Mouse (Mus musculus): ENCODE measurements around the gene Gm5105.

Gm5105 gene

DNA sequence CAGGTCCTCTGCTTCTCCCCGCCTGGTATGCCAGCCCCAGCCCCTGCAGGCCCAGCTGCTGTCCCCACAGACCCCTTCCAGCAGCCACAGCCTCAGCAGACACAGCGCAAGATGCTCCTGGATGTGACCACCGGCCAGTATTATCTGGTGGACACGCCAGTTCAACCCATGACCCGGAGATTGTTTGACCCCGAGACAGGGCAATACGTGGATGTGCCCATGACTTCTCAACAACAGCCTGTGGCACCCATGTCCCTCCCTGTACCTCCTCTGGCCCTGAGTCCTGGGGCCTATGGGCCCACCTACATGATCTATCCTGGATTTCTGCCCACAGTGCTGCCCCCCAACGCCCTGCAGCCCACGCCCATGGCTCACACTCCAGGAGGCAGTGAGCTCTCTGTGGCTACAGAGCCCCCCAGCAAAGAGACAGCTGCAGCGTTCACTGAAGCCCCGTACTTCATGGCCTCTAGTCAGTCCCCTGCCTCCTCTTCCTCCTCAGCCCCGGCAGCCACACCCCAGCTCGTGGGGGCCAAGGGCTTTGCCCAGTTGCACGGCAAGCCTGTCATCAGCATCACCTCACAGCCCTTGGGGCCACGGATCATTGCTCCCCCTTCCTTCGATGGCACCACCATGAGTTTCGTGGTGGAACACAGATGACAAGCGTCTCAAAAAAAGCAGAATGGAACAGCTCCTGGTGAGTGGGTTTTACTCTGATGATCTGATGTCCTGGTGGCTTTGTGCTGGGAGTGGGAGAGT, 2.7 kb upstream of the Gm5105 start:
- DNase-seq (ENCODE audit: extremely low read depth, low read depth, low spot score): no peak

DNA sequence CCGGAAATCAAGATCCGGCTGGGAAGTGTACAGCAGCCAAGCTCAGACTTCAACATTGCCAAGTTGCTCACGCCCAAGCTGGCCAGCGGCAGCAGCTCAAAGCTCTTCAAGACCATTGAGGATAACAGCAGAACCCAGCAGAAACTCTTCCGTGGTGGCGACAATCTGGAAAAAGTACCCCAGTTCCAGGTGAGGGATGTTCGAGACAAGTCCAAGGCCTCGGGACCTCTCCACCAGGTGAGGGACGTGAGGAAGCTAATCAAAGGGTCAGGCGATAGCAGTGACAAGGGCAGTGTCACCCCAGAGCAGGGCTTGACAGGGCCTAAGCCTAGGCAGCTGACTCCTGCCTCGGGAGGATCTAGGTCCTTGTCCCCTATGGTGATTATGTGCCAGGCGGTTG, 915 bp upstream of the Gm5105 start:
- no peak for DNase-seq (ENCODE audit: extremely low read depth, low read depth, low spot score)

DNA sequence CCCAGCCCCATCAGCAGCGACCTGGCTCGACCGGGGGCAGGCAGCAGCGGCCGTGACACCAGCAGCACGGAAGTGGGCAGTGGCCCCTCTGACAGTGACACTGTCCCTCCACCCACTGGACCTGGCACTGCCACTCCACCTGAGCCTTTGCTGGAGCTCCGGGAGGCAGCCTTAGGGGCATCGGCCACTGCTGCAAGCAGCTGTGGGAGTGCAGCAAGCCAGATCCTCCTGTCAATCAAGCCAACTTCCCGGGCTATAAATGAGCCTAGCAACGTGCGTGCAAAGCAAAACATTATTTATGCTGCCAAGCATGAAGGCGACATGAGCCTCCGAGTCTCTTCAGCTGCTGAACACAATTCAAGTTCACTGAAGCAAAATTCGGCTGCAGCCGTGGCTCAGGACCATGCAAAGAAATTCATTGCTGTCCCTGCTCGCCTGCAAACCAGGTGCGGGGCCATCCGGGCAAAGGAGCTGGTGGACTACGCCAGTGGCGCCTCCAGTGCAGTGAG, 786 bp downstream of the Gm5105 start:
- no peak for DNase-seq (ENCODE audit: extremely low read depth, low read depth, low spot score)

DNA sequence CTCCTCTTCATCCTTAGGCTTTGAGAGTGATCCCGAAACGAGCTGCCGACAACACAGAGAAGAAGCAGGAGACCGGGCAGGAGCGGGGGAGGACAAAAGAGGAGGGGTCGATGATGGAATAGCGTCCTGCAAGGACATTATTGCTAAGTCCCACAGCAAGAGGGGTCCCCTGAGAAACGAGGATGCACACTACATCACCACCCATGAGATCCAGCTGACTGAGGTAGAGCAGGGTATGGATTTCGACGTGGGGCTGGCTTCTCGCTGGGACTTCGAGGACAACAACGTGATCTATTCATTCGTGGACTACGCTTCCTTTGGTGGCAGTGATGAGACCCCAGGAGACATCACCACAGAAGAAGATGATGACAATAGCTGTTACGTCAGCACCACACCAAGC, 1.3 kb downstream of the Gm5105 start:
- DNase-seq (ENCODE audit: extremely low read depth, low read depth, low spot score): no peak

DNA sequence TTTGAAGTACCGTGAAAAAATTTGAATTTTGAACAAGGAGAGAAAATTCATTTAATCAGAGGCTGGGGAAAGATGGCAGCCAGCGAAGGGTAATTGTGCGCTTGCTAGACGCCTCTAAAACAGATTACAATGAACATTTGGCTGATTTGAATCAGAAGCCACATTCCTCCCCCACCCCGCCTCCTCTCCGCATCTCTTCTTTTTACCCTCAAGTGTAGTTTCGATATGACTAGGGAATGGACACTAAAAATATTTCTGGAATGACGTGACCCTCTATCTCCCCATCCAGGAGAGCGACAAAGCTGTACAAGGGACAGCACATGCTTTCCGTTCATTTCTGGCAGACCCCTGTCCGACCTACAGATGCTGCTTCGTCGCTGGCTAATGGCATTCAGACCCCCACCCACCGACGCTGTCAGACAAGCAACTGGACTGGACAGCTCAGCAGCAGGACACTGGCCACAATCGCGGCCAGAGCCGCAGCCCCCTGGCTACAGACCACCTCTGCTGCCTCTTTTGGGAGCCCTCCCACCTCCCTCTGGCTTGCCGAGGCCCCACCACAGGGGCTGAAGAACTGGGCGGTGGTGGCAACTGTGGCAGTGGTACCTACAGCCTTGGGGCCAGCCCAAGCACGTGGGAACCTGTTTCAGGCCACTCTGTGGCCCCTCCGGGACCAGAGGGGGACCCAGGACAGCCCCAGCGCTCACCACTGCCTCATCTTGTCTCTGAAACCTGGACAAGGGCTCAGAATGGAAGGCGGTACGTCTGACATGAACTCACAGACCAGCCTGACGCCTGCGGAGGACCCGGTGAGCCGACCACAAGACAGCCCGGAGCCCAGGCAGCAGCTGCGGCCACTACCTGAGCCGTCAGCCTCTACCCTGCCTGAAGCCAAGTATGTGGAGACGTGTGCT, 2.2 kb downstream of the Gm5105 start, which contains the start of gene 1110002E22Rik:
TSS of gene 1110002E22Rik (plus strand) at position 321 of the 914 bp plus-strand sequence.
- no peak for DNase-seq (ENCODE audit: extremely low read depth, low read depth, low spot score)

DNA sequence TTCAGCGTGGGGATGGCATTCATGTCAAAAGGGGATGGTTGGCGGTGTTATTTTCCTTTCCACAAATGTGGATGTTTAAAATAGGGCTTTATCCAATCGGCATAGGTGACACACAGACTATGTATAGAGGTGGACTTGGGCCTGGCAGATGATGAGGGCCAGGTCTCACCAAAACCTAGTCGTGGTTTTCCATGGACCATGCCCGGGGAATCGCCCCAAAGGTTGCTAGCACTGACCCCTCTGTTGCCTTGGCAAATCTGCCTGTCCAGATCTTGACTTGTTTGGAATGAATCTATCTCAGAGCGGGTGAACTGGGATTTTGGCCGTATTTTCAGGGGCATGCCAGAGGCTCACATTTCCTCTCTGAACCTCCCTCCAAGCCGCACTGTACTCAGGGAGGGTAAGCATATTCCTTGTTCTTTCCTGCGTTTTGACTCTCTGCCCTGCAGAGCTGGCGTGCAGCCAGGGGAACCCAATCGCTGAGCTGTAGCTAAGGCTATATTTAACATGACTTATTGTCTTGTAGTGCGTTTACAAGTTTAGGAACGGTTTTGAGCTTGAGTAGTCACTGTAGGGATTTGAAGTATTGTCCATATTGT, 3.4 kb downstream of the Gm5105 start:
- no peak for DNase-seq (ENCODE audit: extremely low read depth, low read depth, low spot score)

DNA sequence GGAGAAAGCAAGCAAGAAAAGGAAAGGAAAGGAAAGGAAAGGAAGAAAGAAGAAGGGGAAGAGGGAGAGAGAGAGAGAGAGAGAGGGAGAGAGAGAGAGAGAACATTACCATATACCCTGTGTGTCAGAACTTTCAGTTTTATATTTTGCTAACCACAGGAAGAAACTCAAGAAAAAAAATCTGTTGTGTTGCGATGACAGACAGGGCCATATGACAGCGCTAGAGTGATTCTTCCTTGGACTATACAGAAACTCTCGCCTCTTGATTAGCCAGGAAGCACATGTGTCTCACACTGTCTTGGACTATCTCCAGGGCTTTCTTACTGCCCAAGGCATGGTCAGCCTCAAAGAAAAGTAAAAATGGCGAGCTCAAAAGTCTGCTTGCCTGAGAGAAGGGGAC, 4.5 kb downstream of the Gm5105 start:
- DNase-seq (ENCODE audit: extremely low read depth, low read depth, low spot score): no peak

DNA sequence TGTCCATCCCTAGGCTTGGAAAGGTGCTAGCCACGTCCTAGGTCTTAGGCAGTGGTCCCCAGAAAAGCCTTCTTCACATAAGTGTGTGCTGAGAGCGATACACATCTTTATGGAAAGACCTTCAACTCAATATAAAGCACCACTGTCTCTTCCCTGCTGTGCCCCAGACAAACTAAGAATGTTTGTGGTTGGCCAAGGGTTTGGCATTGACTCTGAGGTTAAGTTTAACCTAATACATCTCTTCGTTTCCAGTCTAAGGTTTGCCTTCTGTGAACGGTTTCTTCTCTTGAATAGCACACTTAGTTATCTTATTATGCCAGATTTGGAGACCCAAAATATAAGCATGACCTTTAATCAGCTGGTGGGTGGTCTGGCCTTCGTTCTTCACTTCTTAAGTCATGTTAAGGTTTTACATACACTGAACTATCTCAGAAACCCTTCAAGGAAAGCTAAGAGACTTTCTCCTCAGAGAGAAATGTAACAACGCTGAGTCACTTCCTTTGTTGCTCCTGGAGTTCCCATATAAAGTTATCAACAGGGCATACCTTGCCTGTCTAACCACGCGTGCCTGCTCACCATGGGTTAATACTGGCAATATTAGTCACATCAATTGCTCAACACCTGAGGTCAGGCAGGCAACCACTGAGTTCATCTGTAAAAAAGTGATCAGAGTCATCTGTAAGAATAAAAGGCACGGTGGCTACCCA, 5.8 kb downstream of the Gm5105 start:
- DNase-seq (ENCODE audit: extremely low read depth, low read depth, low spot score): no peak

DNA sequence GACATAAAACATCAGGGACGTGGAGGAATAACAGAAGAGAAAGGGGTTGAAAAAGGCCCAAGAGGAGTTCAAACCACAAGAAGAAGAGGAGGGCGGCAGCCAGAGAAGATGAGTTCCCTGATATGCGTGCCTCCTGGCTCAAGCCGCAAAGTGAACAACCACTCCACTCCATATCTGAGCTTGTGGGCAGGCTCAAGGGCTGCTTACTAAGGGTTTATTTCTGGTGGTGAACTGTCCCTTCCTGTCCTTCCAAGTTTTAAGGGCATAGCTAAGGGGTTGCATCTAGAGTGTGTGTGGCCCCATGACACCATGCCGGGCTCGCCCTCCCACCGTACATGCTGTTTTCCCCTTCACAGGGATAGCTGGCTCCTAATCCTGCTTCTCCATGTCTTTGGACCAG, 6.8 kb downstream of the Gm5105 start:
- DNase-seq (ENCODE audit: extremely low read depth, low read depth, low spot score): no peak

DNA sequence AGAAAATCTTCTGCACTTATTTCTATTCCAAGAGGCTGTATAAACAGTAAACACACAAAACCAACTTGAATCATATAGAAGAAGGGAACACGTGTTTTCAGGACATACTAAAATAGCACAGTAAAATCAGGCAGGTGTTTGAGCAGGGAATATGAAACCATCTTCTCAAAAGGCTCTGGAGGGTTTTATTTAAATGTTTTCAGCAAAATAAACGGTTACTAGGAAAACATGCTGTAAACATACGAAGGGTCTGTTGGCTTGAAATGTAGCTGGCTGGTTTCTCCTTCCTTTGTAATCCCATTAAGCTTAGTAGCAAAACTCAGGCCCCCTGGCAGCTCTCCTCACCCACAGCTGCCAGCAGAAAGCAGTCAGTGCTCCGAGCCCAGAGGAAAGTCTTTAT, 9.0 kb downstream of the Gm5105 start:
- no peak for DNase-seq (ENCODE audit: extremely low read depth, low read depth, low spot score)

DNA sequence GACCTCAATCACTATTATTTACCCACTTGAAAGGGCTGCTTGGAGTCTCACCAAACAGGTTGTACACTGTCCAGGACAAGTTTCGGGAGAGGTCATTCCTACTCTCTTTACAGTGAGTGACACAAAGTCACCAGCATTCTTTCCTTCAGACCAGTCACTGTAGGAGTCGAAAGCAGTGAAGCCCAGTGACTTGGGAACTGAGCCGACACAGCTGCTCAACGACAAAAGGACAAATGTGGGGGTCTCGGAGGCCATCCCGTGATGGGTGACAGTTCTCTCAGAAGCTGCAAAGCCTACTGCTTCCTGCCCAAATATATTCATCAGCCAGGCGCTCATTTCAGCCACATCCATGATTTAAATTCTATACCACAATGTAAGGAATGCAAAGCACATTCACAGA, 10.2 kb downstream of the Gm5105 start:
- DNase-seq (ENCODE audit: extremely low read depth, low read depth, low spot score): no peak

DNA sequence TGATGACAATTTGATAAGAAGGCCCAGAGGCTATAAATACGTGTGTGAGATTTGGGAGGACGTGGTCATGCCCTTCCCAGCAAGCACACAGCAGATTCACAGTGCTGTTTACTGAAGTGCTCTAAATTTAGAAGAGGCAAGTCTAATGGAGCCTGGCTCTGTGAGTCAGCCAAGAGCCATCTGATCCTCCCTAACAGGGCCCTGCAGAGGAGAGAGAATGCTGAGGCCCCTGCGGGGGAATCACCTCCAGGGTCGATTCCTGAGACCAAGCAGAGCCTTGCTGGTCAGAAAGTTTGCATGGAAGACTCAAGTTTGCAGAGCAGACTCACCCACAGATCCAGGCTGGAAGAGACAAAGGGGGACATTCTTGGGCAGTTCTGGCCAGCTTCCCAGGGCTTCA, 13.2 kb downstream of the Gm5105 start:
- DNase-seq (ENCODE audit: extremely low read depth, low read depth, low spot score): no peak

DNA sequence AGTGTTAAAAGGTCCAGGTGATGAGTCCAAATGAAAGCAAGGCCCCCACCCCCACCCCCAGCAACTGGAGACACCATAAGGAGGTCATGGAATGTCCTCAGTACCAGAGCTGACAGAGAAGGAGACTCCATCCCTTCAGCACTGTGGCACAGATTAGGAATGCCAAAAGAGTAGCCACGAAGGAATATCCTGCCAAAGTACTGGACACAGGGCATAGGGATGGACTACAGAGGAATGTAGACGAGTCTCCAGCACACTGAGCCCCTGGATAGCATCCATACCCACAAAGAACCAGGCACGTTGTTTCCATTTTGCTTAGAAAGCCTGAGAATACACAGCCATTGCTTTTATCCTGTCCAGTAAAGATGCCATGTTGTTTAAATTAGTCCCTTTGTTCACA, 15.8 kb downstream of the Gm5105 start:
- no peak for DNase-seq (ENCODE audit: extremely low read depth, low read depth, low spot score)

DNA sequence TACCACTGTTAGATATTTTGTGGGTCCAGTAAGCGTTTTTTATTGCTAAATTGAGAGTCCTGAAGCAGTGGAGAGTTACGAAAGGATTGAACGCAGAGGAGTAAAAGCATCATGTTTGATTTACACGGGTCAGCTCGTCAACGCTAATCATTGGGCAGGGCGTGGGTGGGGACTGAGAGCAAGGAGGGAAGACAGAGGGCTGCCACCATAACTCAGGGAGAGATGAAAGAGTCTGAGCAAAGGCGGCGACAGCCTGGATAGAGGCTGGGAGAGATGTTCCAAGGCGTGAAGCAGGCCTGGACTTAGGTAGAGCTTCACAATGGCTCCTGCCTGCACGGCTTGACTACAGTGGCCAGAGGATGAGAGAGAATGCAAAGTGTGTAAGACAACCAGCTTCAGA, 16.4 kb downstream of the Gm5105 start:
- no peak for DNase-seq (ENCODE audit: extremely low read depth, low read depth, low spot score)

DNA sequence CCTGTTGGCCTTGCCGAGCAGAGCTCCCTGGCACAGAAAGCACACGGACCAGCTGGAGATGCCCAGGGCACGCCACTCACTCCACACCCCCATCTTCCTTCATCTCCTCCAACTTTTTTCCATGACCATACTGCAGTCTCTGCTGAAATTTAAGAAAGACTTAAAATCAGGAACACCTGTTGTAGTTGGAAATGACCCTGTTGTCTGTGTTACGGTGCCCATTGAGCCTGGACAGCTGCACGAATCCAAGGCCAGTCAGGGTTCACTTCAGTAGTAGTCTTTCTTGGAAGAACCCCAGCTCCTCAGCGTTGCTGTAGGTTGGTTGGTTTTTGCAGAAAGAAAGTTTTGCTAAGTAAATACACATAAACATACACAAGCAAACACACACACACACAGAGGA, 17.6 kb downstream of the Gm5105 start:
- DNase-seq (ENCODE audit: extremely low read depth, low read depth, low spot score): no peak

DNA sequence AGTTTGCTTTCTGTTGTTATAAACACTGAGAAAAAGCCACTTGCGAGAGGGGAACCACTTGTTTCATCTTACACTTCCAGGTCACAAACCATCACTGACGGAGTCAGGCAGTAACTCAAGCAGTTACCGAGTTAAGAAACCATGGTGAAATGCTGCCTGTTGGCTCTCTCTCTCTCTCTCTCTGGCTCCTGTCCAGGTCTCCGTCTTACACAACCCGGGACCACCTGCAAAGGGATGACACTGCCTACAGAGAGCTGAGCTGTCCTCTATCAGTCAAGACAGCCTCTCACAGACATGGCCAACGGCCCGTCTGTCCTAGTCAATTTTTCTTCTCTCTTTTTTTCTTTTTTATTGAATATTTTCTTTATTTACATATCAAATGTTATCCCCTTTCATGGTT, 23.9 kb downstream of the Gm5105 start:
- DNase-seq (ENCODE audit: extremely low read depth, low read depth, low spot score): no peak

DNA sequence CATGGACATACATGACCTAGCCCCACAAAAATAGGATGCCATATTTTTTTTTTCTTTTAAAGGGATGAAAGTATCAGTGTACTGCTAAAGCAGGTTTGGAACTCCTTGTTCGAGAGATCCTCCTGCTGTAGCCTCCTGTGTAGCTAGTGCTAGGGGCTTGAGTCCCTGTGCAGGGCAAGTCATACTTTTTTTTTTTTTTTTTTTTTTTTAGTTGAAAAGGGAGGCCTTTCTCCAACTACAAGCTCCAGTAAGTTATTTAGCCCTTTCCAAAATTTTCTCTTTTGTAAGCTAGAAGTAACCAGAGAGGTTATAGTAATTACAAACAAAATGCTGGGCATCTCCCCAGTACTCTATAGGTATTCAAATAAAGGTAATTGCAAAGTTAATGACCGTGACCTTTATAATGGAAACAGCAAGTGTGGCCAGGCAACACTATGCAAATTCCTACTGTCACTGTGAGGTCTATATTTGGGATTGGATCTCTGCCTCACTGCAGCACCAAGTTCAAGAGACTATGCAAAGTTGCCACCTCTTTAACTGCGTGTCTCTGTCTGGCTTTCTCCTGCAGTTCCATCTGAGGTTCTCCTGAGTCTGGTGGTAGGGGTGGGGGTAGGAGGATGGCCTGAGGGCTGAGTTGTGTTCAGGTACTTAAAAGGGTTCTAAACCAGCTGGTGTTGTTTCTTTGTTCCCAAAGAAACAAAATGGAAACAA, 25.4 kb downstream of the Gm5105 start:
- DNase-seq (ENCODE audit: extremely low read depth, low read depth, low spot score): no peak

DNA sequence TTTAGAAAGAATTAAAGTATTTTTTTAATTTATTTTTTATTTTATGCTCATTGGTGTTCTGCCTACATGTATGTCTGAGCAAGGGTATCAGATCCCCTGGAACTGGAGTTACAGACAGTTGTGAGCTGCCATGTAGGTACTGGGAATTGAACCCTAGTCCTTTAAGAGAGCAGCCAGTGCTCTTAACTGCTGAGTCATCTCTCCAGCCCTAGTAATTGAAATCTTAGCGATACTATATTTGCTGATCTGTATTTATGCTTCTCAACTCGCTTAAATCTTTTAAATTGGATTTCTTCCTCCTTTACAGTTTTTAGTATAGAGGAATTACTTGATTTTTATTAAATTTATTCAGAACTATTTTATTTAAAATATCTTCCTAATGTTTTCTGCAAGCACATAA, 26.2 kb downstream of the Gm5105 start:
- no peak for DNase-seq (ENCODE audit: extremely low read depth, low read depth, low spot score)

DNA sequence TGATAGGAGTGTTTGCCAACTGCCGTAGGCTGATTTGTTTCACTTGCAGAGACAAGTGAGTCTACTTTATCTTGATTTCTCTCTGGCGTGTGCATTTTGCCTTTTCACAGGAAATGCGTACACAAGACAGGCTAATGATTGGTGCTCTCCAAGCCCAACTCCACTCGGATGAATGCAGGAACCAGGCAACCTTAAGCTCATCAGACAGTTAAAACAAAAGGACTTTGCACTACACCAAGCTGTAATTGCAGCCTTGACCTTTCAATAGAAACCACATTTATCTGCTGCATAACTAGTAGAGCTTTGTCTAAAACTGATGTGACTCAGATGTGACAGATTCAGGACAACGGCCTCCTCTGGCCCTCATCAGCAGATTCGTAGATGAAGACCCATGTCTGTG, 33.2 kb downstream of the Gm5105 start:
- no peak for DNase-seq (ENCODE audit: extremely low read depth, low read depth, low spot score)

DNA sequence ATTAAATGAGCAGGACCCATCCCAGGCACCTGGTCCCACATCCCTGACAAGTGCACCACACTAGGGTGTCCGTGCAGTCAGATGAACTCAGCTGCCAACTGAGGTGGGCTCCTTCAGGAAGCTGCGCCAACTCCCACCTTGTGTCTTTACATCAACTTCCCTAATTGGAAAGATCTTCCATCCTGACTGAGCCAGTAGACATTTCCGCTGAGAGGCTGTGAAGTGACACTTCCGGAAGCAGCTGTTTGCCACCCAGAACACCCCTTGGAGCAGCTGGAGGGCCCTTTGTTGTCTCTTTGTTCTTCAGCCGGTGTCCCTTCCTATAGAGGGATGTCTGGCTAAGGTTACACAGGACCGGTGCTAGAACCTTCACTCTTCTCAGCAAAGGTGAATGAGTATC, 36.6 kb downstream of the Gm5105 start:
- no peak for DNase-seq (ENCODE audit: extremely low read depth, low read depth, low spot score)
